Mouse (Mus musculus) lung, embryonic 14.5 days (tissue): ENCODE results near the gene Hoxc12. TPM values are rescaled to one million over a fixed set of nuclear protein-coding genes. Genes with fewer than 3 reads are reported as not detected.

Experiments
- ATAC-seq: fragments of 200-750 bp; cut with Nextera tagmentation; 2 replicates; pipeline ENCODE4 v1.8.0; 2017; ENCODE audit warnings: mild to moderate bottlenecking, moderate TSS enrichment, moderate library complexity; ENCODE audit not compliant: insufficient read depth
- DNase-seq: peaks from one replicate; pipeline ENCODE4 v3.0.0-alpha.2; 2015
- H3K27ac ChIP-seq: fragments of 300-500 bp; sonication (generic); 2 replicates; pipeline ENCODE4 v1.5.1; 2014; ENCODE audit warnings: low read depth, mild to moderate bottlenecking, moderate library complexity
- H3K27me3 ChIP-seq: fragments of 300-500 bp; sonication (generic); 2 replicates; pipeline ENCODE4 v1.6.1; 2014; ENCODE audit warnings: low read length, control low read depth; ENCODE audit not compliant: insufficient read depth
- H3K36me3 ChIP-seq: fragments of 300-500 bp; sonication (generic); 2 replicates; pipeline ENCODE4 v1.6.1; 2014; ENCODE audit warnings: control low read depth; ENCODE audit not compliant: insufficient read depth
- H3K4me1 ChIP-seq: fragments of 300-500 bp; sonication (generic); 2 replicates; pipeline ENCODE4 v1.6.1; 2014; ENCODE audit warnings: antibody characterized with exemption, control low read depth; ENCODE audit not compliant: insufficient read depth
- H3K4me2 ChIP-seq: fragments of 300-500 bp; sonication (generic); 2 replicates; pipeline ENCODE4 v1.6.1; 2014; ENCODE audit warnings: mild to moderate bottlenecking
- H3K4me3 ChIP-seq: fragments of 300-500 bp; sonication (generic); 2 replicates; pipeline ENCODE4 v1.5.1; 2014; ENCODE audit warnings: low read depth, low read length
- H3K9ac ChIP-seq: fragments of 300-500 bp; sonication (generic); 2 replicates; pipeline ENCODE4 v1.6.1; 2014
- H3K9me3 ChIP-seq: fragments of 300-500 bp; sonication (generic); 2 replicates; pipeline ENCODE4 v1.6.1; 2016; ENCODE audit warnings: low read depth, low read length, control low read depth
- CTCF ChIP-seq: IDR thresholded peaks from 2 replicates; pipeline ENCODE4 v1.5.1; 2016; ENCODE audit warnings: antibody characterized with exemption, low read depth
- WGBS: fragments of 180-500 bp; shearing (Covaris S2); extraction: QIAGEN DNeasy Blood & Tissue Kit; methylation state at CpG from one replicate; pipeline ENCODE4 v1.1.7; 2014; 5-methylcytosine and 5-hydroxymethylcytosine counted together
- polyA plus RNA-seq: library from polyadenylated mRNA; unstranded; fragments of >200 nt; fragmentation: Nextera tagmentation; extraction: Ambion mirVana; gene quantifications from 2 replicates; pipeline ENCODE4 v1.2.1, GENCODE M21; 2014

Hoxc12 gene
- polyA plus RNA-seq, 1 experiment from 2014 or later: not detected

DNA sequence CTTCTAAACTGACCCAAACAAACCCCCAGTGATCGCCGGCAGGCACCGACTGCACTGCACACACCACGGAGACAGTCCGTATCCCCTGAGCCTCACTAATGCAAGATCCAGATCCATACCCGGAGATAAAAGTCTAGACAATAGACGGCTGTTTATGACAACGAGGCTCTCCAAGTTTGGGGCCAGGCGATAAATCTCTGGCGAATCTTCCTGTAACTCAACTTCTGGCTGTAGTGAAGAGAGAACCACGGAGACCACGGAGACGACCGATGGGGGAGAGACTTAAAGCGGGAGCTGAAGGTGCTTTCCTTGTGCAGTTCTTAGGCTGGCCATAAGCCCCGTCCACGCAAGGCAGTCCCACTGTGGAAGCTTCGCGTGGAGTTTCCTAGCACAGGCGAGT lies 13.1 kb downstream of the Hoxc12 start:
- Histone ChIP-seq H3K4me3 (no peak overlapping the region), H3K27me3 (peaks cover 100% of the 10 kb centered on the region), H3K4me2 (no peak overlapping the region), H3K36me3 (no peaks in the 10 kb centered on the region), H3K4me1 (no peaks in the 10 kb centered on the region), H3K9ac (no peak overlapping the region), H3K9me3 (no peaks in the 10 kb centered on the region), H3K27ac (no peak overlapping the region)
- 3% methylated on average over 20 of the region's 20 CpGs for WGBS
- DNase-seq (no peak), ATAC-seq (no peak)
- TF ChIP-seq CTCF: no peak

DNA sequence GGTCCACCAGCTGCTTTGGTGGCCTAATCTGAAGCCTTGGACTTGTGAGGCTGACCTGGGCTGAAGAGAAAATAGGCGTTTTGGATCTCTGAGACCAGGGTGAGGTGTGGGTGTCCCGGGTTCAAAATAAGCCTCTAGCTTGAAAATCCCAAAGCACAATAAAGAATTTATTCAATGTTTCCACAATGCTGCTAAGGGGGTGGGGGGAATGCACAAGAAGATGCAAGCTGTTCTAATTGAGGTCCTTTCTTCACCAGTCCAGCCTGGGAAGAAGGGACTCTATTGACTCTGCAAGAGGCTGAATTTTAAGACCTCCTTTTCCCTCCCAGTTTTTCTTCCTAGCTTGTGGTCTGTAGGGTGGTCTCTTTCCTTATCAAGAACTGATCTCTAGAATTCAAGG lies 14.3 kb downstream of the Hoxc12 start:
- 11% methylated on average over 2 of the region's 2 CpGs for WGBS
- Histone ChIP-seq H3K9me3 (no peaks in the 10 kb centered on the region), H3K4me3 (no peak overlapping the region), H3K4me2 (no peak overlapping the region), H3K36me3 (no peaks in the 10 kb centered on the region), H3K27ac (no peak overlapping the region), H3K4me1 (no peaks in the 10 kb centered on the region), H3K27me3 (peaks cover 100% of the 10 kb centered on the region), H3K9ac (no peak overlapping the region)
- no peak for TF ChIP-seq CTCF
- ATAC-seq (no peak), DNase-seq (no peak)

DNA sequence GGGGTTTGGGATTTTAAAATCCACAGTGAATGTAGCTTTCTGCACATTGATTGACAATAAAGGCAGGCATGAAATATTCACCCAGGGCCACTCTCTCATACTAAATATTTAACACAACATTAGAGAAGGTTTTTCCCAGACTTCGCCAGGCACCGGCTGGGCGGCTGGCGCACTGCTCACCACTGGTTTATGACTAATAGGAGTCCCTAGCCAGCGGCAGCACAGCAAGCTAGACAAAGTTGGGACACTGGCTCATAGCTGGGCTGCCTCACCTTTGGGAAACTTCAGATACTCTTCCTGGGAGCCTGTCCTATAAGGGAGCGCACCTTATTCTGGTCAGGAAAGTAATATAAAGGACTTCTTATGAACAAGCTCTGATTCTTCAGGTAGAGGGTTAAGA lies 17.0 kb downstream of the Hoxc12 start:
- TF ChIP-seq CTCF: no peak
- ATAC-seq (no peak), DNase-seq (no peak)
- Histone ChIP-seq H3K4me2 (no peak overlapping the region), H3K27ac (no peak overlapping the region), H3K4me1 (no peaks in the 10 kb centered on the region), H3K9me3 (no peaks in the 10 kb centered on the region), H3K36me3 (no peaks in the 10 kb centered on the region), H3K27me3 (peaks cover 100% of the 10 kb centered on the region), H3K4me3 (no peak overlapping the region), H3K9ac (no peak overlapping the region)
- WGBS: 3% methylated on average over 6 of the region's 6 CpGs

DNA sequence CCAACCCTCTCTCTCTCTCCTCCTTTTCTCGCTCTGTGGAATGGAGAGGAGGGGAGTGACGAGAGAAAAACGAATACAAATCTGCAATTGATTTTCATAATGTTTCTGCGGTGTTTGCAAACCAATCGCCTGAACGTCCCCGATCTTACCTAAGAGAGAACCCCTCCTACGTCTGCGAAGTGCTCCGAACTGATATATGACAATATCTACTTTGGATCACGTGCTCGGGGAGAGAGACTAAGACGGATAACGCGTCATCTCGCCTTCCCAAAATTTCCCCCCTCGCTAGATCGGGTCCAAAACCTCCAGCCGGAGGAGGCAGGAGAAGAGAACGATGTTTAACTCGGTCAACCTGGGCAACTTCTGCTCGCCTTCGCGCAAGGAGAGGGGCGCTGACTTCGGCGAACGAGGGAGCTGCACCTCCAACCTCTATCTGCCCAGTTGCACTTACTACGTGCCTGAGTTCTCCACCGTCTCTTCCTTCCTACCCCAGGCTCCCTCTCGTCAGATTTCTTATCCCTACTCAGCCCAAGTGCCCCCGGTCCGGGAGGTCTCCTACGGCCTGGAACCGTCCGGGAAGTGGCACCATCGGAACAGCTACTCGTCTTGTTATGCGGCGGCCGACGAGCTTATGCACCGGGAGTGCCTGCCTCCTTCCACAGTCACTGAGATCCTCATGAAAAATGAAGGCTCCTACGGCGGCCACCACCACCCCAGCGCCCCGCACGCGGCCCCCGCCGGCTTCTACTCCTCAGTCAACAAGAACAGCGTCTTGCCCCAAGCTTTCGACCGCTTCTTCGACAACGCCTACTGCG lies 17.8 kb downstream of the Hoxc12 start, which contains the start of gene Hoxc11:
TSS of gene Hoxc11 (plus strand) at position 236 of the 815 bp plus-strand sequence.
- no peaks in the 10 kb centered on the region for H3K36me3 ChIP-seq
- under 1% methylated on average over 56 of the region's 57 CpGs for WGBS
- TF ChIP-seq CTCF: no peak
- H3K27ac ChIP-seq: no peak within 1 kb of the TSS
- H3K4me3 ChIP-seq: no peak within 1 kb of the TSS
- no peak for ATAC-seq
- no peaks in the 10 kb centered on the region for H3K4me1 ChIP-seq
- H3K4me2 ChIP-seq: no peak within 1 kb of the TSS
- H3K9ac ChIP-seq: no peak within 1 kb of the TSS
- peaks cover 100% of the 10 kb centered on the region for H3K27me3 ChIP-seq
- no peaks in the 10 kb centered on the region for H3K9me3 ChIP-seq
- DNase-seq: no peak

DNA sequence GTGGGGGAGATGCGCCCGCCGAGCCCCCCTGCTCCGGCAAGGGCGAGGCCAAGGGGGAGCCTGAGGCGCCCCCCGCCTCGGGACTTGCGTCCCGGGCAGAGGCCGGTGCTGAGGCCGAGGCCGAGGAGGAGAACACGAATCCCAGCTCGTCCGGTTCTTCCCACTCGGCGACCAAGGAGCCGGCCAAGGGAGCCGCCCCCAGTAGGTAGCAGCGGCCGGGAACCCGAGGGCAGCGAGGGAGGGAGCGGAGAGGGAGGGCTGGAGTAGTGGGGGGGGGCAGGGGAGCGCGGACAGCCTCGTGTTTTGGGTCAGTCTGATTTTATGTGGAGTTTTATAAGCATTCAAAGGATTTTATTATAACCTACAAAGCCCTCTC lies 18.4 kb downstream of the Hoxc12 start:
- no peak for TF ChIP-seq CTCF
- Histone ChIP-seq H3K4me3 (no peak overlapping the region), H3K27ac (no peak overlapping the region), H3K4me2 (no peak overlapping the region), H3K36me3 (no peaks in the 10 kb centered on the region), H3K9ac (no peak overlapping the region), H3K4me1 (no peaks in the 10 kb centered on the region), H3K9me3 (no peaks in the 10 kb centered on the region), H3K27me3 (peaks cover 100% of the 10 kb centered on the region)
- DNase-seq: no peak
- WGBS: under 1% methylated on average over 28 of the region's 28 CpGs
- no peak for ATAC-seq

DNA sequence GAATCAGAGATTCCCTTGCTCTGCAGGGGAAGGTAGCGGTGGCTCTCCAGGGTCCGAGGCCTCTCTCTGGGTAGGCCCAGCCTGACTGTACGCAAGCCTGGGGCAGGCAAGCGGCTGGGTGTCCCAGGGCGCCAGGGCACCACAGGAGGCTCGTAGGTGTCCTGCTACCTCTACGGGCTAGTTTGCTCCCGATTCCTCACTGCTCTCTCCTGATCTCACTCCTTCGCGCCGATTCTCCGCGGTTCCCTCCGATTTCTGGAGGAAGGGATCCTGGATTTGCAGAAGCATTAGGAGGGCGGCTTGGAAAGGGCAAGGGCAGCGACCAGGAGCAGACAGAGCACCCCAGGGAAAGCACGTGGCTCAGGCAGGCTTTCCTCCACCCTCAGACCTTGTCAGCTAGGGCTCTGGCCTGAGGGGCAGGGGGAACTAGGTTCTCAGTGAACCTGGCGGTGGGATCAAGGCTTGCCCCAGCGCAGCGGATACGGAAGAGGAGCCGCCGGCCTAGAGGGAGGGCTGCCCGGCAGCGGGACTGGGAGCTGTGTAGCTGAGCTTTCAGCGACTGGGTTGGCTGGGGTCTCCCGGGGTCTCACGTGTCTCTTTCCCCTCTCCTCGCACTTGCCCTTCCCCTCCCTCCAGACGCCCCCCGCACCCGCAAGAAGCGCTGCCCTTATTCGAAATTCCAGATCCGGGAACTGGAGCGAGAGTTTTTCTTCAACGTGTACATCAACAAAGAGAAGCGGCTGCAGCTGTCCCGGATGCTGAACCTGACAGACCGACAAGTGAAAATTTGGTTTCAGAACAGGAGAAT lies 19.5 kb downstream of the Hoxc12 start:
- H3K4me2 ChIP-seq: no peak overlapping the region
- H3K27ac ChIP-seq: no peak overlapping the region
- H3K4me3 ChIP-seq: no peak overlapping the region
- peaks cover 100% of the 10 kb centered on the region for H3K27me3 ChIP-seq
- H3K4me1 ChIP-seq: no peaks in the 10 kb centered on the region
- H3K9ac ChIP-seq: no peak overlapping the region
- H3K9me3 ChIP-seq: no peaks in the 10 kb centered on the region
- DNase-seq: no peak
- no peaks in the 10 kb centered on the region for H3K36me3 ChIP-seq
- no peak for TF ChIP-seq CTCF
- no peak for ATAC-seq
- WGBS: under 1% methylated on average over 40 of the region's 40 CpGs

DNA sequence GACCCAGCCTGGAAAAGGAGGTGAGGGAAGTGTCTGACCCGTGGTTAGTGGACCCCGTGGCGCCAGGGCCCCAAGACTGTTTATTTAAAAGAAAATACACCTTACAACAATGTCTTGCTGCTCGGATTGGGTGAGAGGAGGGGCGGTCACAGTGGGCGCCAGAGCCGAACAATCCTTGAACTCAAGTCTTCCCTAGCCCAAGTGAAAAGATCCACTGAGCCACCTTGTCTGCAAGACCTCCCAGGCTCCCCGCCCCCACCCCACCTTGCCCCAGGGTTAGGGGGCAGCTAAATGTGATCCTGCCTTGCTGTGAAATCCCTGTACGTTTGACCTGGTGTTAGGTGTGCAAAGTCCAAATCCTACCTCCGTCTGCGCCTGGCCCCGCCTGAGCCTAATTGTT lies 20.3 kb downstream of the Hoxc12 start:
- under 1% methylated on average over 12 of the region's 12 CpGs for WGBS
- no peak for ATAC-seq
- TF ChIP-seq CTCF: no peak
- no peaks in the 10 kb centered on the region for H3K9me3 ChIP-seq
- H3K9ac ChIP-seq: no peak overlapping the region
- H3K4me3 ChIP-seq: no peak overlapping the region
- no peaks in the 10 kb centered on the region for H3K4me1 ChIP-seq
- H3K36me3 ChIP-seq: no peaks in the 10 kb centered on the region
- no peak for DNase-seq
- H3K27me3 ChIP-seq: peaks cover 100% of the 10 kb centered on the region
- H3K27ac ChIP-seq: no peak overlapping the region
- no peak overlapping the region for H3K4me2 ChIP-seq
